Mouse (Mus musculus) midbrain, embryonic 14.5 days (tissue): ENCODE measurements around the gene Pes1. TPM values are rescaled to one million over a fixed set of nuclear protein-coding genes. Genes with fewer than 3 reads are reported as not detected.

Source experiments
- ATAC-seq: fragments of 200-750 bp; cut with Nextera tagmentation; 2 replicates; pipeline ENCODE4 v1.8.0; 2017; ENCODE audit warnings: moderate number of reproducible peaks, moderate library complexity; ENCODE audit not compliant: low FRiP score, low TSS enrichment
- DNase-seq: peaks from one replicate; pipeline ENCODE4 v3.0.0-alpha.2; 2015
- H3K27ac ChIP-seq: fragments of 300-500 bp; sonication (generic); replicated peaks from 2 replicates; pipeline ENCODE4 v1.5.1; 2014; ENCODE audit warnings: mild to moderate bottlenecking, low read depth, low read length, moderate library complexity
- H3K27me3 ChIP-seq: fragments of 300-500 bp; sonication (generic); 2 replicates; pipeline ENCODE4 v1.6.1; 2014; ENCODE audit warnings: low read length, control low read depth, mixed read lengths; ENCODE audit not compliant: control insufficient read depth, insufficient read depth
- H3K36me3 ChIP-seq: fragments of 300-500 bp; sonication (generic); 2 replicates; pipeline ENCODE4 v1.6.1; 2014; ENCODE audit warnings: low read length, control low read depth; ENCODE audit not compliant: control insufficient read depth, insufficient read depth
- H3K4me1 ChIP-seq: fragments of 300-500 bp; sonication (generic); 2 replicates; pipeline ENCODE4 v1.6.1; 2014; ENCODE audit warnings: mild to moderate bottlenecking, antibody characterized with exemption, low read length, control low read depth; ENCODE audit not compliant: control insufficient read depth, insufficient read depth
- H3K4me2 ChIP-seq: fragments of 300-500 bp; sonication (generic); 2 replicates; pipeline ENCODE4 v1.6.1; 2014; ENCODE audit warnings: mild to moderate bottlenecking, low read length, moderate library complexity
- H3K4me3 ChIP-seq: fragments of 300-500 bp; sonication (generic); replicated peaks from 2 replicates; pipeline ENCODE4 v1.5.1; 2014; ENCODE audit warnings: low read depth, low read length
- H3K9ac ChIP-seq: fragments of 300-500 bp; sonication (generic); replicated peaks from 2 replicates; pipeline ENCODE4 v1.6.1; 2014; ENCODE audit warnings: mild to moderate bottlenecking, low read length, moderate library complexity
- H3K9me3 ChIP-seq: fragments of 300-500 bp; sonication (generic); 2 replicates; pipeline ENCODE4 v1.6.1; 2016; ENCODE audit warnings: low read length, control low read depth, mixed read lengths; ENCODE audit not compliant: control insufficient read depth
- WGBS: fragments of 180-500 bp; shearing (Covaris S2); extraction: QIAGEN DNeasy Blood & Tissue Kit; methylation state at CpG from one replicate; pipeline ENCODE4 v1.1.7; 2014; 5-methylcytosine and 5-hydroxymethylcytosine counted together
- polyA plus RNA-seq: library from polyadenylated mRNA; unstranded; fragments of >200 nt; fragmentation: Nextera tagmentation; extraction: Ambion mirVana; gene quantifications from 2 replicates; pipeline ENCODE4 v1.2.1, GENCODE M21; 2014

Pes1 gene
- polyA plus RNA-seq, 1 experiment from 2014 or later: 54.4 TPM

DNA sequence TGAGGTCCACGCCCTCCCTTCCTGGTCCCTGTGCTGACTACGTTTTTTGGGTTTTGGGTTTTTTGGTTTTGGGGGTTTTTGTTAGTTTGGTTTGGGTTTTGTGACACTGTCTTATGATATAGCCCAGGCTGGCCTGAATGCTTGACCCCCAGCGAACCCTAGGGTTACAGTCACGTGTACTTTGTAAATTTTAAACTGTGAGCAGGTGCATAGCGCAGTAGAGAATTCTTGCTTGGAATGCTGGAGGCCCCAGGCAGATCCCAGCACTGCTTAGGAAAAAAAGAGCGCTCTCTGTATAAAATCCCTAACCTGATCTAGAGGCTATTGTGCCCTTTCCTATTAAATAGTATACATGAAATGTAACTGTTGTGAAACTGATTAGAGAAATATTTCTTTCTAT lies 29.4 kb downstream of the Pes1 start:
- DNase-seq (no peak), ATAC-seq (no peak)
- WGBS: 81% methylated on average over 6 of the region's 6 CpGs
- H3K27ac ChIP-seq: no peak overlapping the region
- H3K9ac ChIP-seq: no peak overlapping the region
- no peaks in the 10 kb centered on the region for H3K9me3 ChIP-seq
- H3K4me2 ChIP-seq: no peak overlapping the region
- H3K27me3 ChIP-seq: peaks cover 17% of the 10 kb centered on the region
- no peaks in the 10 kb centered on the region for H3K4me1 ChIP-seq
- H3K36me3 ChIP-seq: no peaks in the 10 kb centered on the region
- no peak overlapping the region for H3K4me3 ChIP-seq

DNA sequence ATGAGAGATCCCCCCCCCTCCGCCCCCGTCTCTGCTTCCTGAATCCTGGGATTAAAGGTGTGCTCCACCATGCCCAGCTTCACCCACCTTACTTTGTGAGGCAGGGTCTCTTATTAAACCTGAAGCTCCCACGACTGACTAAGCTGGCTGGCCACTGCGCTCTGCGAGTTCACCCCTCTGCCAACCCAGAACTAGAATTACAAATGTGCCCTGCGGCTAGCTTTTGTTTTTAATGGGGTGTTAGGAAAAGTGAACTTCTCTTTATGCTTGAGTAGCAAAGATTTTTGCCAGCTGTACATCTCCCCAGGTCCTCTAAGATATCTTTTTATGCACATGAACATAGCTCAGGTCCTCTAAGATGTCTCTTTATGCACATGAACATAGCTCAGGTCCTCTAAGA lies 30.1 kb downstream of the Pes1 start:
- no peak overlapping the region for H3K27ac ChIP-seq
- H3K36me3 ChIP-seq: no peaks in the 10 kb centered on the region
- no peaks in the 10 kb centered on the region for H3K9me3 ChIP-seq
- DNase-seq (no peak), ATAC-seq (no peak)
- H3K4me2 ChIP-seq: no peak overlapping the region
- 86% methylated on average over 6 of the region's 6 CpGs for WGBS
- no peak overlapping the region for H3K4me3 ChIP-seq
- no peak overlapping the region for H3K9ac ChIP-seq
- 0 out of 2 replicates have a peak, but pooled peaks cover 2% of the 10 kb centered on the region for H3K4me1 ChIP-seq
- H3K27me3 ChIP-seq: peaks cover 25% of the 10 kb centered on the region

DNA sequence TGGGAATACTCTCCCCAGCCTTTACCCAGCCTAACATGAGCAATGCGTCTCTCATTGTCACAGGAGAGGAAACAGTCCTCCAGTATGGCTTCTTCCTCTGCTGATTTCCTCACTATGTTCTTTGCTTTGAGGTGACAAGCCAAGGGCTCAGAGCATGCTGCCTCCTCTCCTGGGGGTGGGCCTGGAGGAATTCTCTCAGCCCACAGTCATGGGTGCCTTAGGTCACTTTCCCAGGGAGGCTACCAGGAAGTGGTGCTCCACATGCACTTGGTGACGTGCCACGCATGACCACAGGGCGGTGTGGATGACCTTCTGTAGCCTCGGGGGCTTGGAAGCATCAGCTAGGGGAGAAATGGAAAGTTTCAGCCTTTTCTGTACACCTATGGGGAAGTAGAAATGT lies 31.7 kb downstream of the Pes1 start:
- Histone ChIP-seq H3K27ac (no peak overlapping the region), H3K9me3 (no peaks in the 10 kb centered on the region), H3K9ac (no peak overlapping the region), H3K36me3 (no peaks in the 10 kb centered on the region), H3K4me1 (0 out of 2 replicates have a peak, but pooled peaks cover 2% of the 10 kb centered on the region), H3K4me2 (no peak overlapping the region), H3K4me3 (no peak overlapping the region), H3K27me3 (peaks cover 40% of the 10 kb centered on the region)
- DNase-seq (no peak), ATAC-seq (no peak)
- WGBS: 90% methylated on average over 5 of the region's 5 CpGs

DNA sequence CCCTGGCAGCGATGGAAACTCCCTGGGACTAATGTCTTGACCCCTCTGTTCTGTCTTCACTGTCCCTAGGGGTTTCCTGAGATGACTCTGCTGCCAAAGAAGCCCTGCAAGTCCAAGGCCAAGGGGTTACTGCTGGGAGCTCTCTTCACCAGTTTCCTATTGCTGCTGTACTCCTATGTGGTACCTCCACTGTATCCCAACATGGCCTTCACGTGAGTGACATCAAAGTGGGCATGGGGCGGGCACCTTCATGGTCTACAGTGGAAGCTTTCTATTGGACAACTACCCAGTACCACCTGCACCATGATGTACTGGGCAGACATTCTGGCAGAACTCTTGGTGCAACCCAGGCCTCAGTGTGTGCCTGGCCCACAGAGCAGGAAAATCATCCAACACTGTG lies 33.1 kb downstream of the Pes1 start:
- 83% methylated on average over 3 of the region's 3 CpGs for WGBS
- Histone ChIP-seq H3K9ac (no peak overlapping the region), H3K4me1 (0 out of 2 replicates have a peak, but pooled peaks cover 2% of the 10 kb centered on the region), H3K27ac (no peak overlapping the region), H3K9me3 (no peaks in the 10 kb centered on the region), H3K4me3 (no peak overlapping the region), H3K4me2 (no peak overlapping the region), H3K27me3 (peaks cover 40% of the 10 kb centered on the region), H3K36me3 (no peaks in the 10 kb centered on the region)
- DNase-seq: no peak
- ATAC-seq: no peak

DNA sequence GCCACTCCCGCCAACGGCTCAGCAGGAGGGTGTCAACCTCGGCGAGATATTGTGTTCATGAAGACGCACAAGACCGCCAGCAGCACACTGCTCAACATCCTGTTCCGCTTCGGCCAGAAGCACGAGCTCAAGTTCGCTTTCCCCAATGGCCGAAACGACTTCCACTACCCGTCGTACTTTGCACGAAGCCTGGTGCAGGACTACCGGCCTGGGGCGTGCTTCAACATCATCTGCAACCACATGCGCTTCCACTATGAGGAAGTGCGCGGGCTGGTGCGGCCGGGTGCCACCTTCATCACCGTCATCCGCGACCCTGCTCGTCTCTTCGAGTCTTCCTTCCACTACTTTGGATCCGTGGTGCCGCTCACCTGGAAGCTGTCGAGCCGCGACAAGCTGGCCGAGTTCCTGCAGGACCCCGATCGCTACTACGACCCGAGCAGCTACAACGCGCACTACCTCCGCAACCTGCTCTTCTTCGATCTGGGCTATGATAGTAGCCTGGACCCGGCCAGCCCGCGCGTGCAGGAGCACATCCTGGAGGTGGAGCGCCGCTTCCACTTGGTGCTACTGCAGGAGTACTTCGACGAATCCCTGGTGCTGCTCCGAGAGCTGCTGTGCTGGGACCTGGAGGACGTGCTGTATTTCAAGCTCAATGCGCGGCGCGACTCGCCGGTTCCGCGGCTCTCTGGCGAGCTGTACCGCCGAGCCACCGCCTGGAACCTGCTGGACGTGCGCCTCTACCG lies 34.4 kb downstream of the Pes1 start:
- no peak for ATAC-seq
- Histone ChIP-seq H3K9ac (no peak overlapping the region), H3K27me3 (peaks cover 40% of the 10 kb centered on the region)

DNA sequence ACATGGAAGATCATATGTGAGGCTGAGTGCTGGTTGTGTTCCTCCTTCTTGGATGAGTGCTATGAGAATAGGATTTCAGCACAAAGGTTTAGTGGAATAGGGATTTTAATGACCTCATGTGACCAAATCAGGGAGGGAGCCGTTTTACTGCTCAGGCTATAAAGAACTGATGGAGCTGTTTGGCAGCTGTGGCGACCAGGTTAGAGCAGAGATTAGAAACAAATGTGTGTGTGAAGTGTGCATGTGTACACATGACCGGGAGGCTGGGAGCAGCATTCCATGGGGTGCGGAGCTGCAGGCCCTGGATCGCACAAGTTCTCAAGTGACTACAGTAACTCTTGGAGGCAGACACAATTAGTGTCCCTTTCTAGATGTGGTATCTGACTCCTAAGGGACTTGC lies 35.8 kb downstream of the Pes1 start:
- Histone ChIP-seq H3K9me3 (no peaks in the 10 kb centered on the region), H3K9ac (no peak overlapping the region), H3K36me3 (no peaks in the 10 kb centered on the region), H3K4me1 (0 out of 2 replicates have a peak, but pooled peaks cover 2% of the 10 kb centered on the region), H3K4me3 (no peak overlapping the region), H3K27ac (no peak overlapping the region), H3K27me3 (peaks cover 40% of the 10 kb centered on the region), H3K4me2 (no peak overlapping the region)
- no peak for ATAC-seq
- WGBS: 79% methylated on average over 5 of the region's 5 CpGs
- no peak for DNase-seq

More for the DNA sequence above, 34.4 kb downstream of the Pes1 start:
- WGBS: 7% methylated on average over 66 of the region's 66 CpGs
- H3K4me1 ChIP-seq: 0 out of 2 replicates have a peak, but pooled peaks cover 2% of the 10 kb centered on the region
- no peak overlapping the region for H3K27ac ChIP-seq
- peak; percentile 48 for DNase-seq
- no peaks in the 10 kb centered on the region for H3K9me3 ChIP-seq
- peak overlapping the region; percentile 45 for H3K4me2 ChIP-seq
- no peaks in the 10 kb centered on the region for H3K36me3 ChIP-seq
- peak overlapping the region; percentile 25 for H3K4me3 ChIP-seq

DNA sequence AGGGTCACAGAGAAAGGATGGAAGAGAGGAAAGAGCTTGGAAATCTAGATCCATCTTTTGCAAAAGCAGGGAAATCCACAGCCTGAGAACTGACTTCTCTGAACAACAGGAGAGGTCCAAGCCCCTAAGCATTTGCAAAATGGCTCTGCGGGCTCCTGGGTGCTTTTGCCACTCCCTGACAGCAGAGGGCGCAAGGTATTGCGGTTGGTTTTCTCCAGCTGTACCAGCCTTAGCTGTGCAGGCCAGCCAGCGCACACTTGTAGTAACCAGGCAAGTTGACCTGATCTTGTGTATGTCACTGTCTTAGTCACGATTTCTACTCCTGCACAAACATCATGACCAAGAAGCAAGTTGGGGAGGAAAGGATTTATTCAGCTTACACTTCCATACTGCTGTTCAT lies 37.8 kb downstream of the Pes1 start:
- DNase-seq: peak; percentile 86
- peaks cover 38% of the 10 kb centered on the region for H3K27me3 ChIP-seq
- H3K36me3 ChIP-seq: no peaks in the 10 kb centered on the region
- H3K9me3 ChIP-seq: no peaks in the 10 kb centered on the region
- no peak overlapping the region for H3K27ac ChIP-seq
- no peak for ATAC-seq
- H3K4me2 ChIP-seq: no peak overlapping the region
- WGBS: 10% methylated on average over 5 of the region's 5 CpGs
- H3K4me1 ChIP-seq: 0 out of 2 replicates have a peak, but pooled peaks cover 2% of the 10 kb centered on the region
- no peak overlapping the region for H3K9ac ChIP-seq
- no peak overlapping the region for H3K4me3 ChIP-seq

DNA sequence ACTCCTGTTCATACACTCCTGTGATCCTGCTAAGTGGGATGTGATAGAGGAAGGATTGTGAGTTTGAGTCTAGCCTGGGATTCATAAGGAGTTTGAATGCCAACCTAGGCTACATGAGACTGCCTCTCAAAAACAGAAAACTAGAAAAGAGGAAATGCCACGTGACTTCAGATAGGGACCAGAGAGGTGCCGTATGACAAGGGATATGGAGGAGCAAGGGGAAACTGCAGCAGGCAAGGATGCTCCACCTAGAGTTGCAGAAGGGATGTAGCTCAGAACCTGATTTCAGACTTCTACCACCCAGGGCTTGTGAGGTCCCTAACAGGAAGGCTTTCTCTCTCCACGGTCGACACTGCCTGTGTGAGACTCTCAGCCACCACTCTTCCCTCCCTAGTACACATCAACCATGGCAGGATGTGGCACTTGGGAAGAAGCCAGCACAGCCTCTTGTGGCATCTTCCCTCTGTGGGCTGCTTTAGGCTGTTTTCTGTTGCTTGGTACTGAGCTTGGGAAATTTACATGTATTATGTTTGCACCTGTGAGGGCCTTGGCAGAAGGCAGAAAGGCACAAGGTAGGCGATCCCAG lies 41.5 kb downstream of the Pes1 start:
- WGBS: 65% methylated on average over 5 of the region's 5 CpGs
- no peak for ATAC-seq
- no peak for DNase-seq
- Histone ChIP-seq H3K9me3 (no peaks in the 10 kb centered on the region), H3K27ac (no peak overlapping the region), H3K4me2 (no peak overlapping the region), H3K27me3 (0 out of 2 replicates have a peak, but pooled peaks cover under 1% of the 10 kb centered on the region), H3K9ac (no peak overlapping the region), H3K36me3 (no peaks in the 10 kb centered on the region), H3K4me3 (no peak overlapping the region), H3K4me1 (no peaks in the 10 kb centered on the region)

DNA sequence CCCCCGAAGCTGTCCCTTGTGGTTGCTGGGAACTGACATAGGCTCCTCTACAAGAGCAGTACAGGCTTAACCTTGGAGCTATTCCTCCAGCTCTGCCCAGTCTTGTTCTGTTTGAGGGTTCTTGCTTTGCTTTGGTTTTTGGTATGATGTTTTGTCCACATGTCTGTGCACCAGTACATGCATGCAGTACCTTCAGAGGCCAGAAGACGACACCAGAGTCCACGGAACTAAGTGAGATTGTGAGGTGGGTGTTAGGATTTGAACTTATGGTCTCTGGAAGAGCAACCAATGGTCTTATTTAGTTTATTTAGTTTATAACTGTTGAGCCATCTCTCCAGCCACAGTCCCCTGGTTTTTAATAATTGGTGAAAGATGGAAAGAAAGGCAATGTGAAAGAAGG lies 42.7 kb downstream of the Pes1 start:
- Histone ChIP-seq H3K9me3 (no peaks in the 10 kb centered on the region), H3K27ac (no peak overlapping the region), H3K4me3 (no peak overlapping the region), H3K4me1 (no peaks in the 10 kb centered on the region), H3K27me3 (no peaks in the 10 kb centered on the region), H3K4me2 (no peak overlapping the region), H3K36me3 (no peaks in the 10 kb centered on the region), H3K9ac (no peak overlapping the region)
- WGBS: 88% methylated on average over 3 of the region's 3 CpGs
- no peak for DNase-seq
- ATAC-seq: no peak
